Mouse (Mus musculus) stomach, postnatal 0 days (tissue): ENCODE data around the gene Arpc5. TPM values are rescaled to one million over a fixed set of nuclear protein-coding genes. Genes with fewer than 3 reads are reported as not detected.

Source experiments
- ATAC-seq: fragments of 200-750 bp; cut with Nextera tagmentation; 2 replicates; pipeline ENCODE4 v1.8.0; 2017; ENCODE audit not compliant: low FRiP score, low TSS enrichment
- DNase-seq: peaks from one replicate; pipeline ENCODE4 v3.0.0-alpha.2; 2016; ENCODE audit warnings: low spot score
- H3K27ac ChIP-seq: fragments of 300-500 bp; sonication (generic); replicated peaks from 2 replicates; pipeline ENCODE4 v1.5.1; 2014; ENCODE audit warnings: mild to moderate bottlenecking, control low read depth
- H3K27me3 ChIP-seq: fragments of 300-500 bp; sonication (generic); 2 replicates; pipeline ENCODE4 v1.6.1; 2014; ENCODE audit warnings: low read length; ENCODE audit not compliant: control insufficient read depth, insufficient read depth
- H3K36me3 ChIP-seq: fragments of 300-500 bp; sonication (generic); 2 replicates; pipeline ENCODE4 v1.6.1; 2014; ENCODE audit warnings: low read length, mixed read lengths; ENCODE audit not compliant: control insufficient read depth, insufficient read depth
- H3K4me1 ChIP-seq: fragments of 300-500 bp; sonication (generic); replicated peaks from 2 replicates; pipeline ENCODE4 v1.6.1; 2014; ENCODE audit warnings: antibody characterized with exemption; ENCODE audit not compliant: control insufficient read depth, insufficient read depth
- H3K4me2 ChIP-seq: fragments of 300-500 bp; sonication (generic); replicated peaks from 2 replicates; pipeline ENCODE4 v1.6.1; 2014; ENCODE audit warnings: low read depth, mild to moderate bottlenecking, control low read depth, moderate library complexity
- H3K4me3 ChIP-seq: fragments of 300-500 bp; sonication (generic); 2 replicates; pipeline ENCODE4 v1.5.1; 2014; ENCODE audit warnings: low read depth, low read length, control low read depth
- H3K9ac ChIP-seq: fragments of 300-500 bp; sonication (generic); 2 replicates; pipeline ENCODE4 v1.6.1; 2014; ENCODE audit warnings: mild to moderate bottlenecking, low read length, control low read depth, mixed read lengths
- H3K9me3 ChIP-seq: fragments of 300-500 bp; sonication (generic); 2 replicates; pipeline ENCODE4 v1.6.1; 2016; ENCODE audit warnings: low read length; ENCODE audit not compliant: control insufficient read depth
- CTCF ChIP-seq: IDR thresholded peaks from 2 replicates; pipeline ENCODE4 v1.5.1; 2016; ENCODE audit warnings: antibody characterized with exemption, low read depth, mild to moderate bottlenecking, moderate library complexity
- EP300 ChIP-seq: optimal IDR thresholded peaks from 2 replicates; pipeline ENCODE3; 2016; ENCODE audit warnings: antibody characterized with exemption
- WGBS: fragments of 180-500 bp; shearing (Covaris S2); extraction: QIAGEN DNeasy Blood & Tissue Kit; methylation state at CpG from one replicate; pipeline ENCODE4 v1.1.7; 2014; 5-methylcytosine and 5-hydroxymethylcytosine counted together
- polyA plus RNA-seq: library from polyadenylated mRNA; unstranded; fragments of >200 nt; fragmentation: Nextera tagmentation; extraction: Ambion mirVana; gene quantifications from 2 replicates; pipeline ENCODE4 v1.2.1, GENCODE M21; 2015

Arpc5 gene
- polyA plus RNA-seq, 1 experiment from 2014 or later = 355 TPM

- TF ChIP-seq EP300 = no peak
- no peak for TF ChIP-seq CTCF
- no peak overlapping the region for H3K27ac ChIP-seq
- H3K27me3 ChIP-seq = no peaks in the 10 kb centered on the region
- DNase-seq (no peak), ATAC-seq (no peak)
- H3K9me3 ChIP-seq = no peaks in the 10 kb centered on the region
- no peak overlapping the region for H3K4me2 ChIP-seq
- H3K9ac ChIP-seq = no peak overlapping the region
- H3K4me1 ChIP-seq = no peaks in the 10 kb centered on the region
- no peaks in the 10 kb centered on the region for H3K36me3 ChIP-seq
- no peak overlapping the region for H3K4me3 ChIP-seq
- 83% methylated on average over 7 of the region's 7 CpGs for WGBS
Observed at GRCm38 (mm10) chr1:152820911-152821695, 54.8 kb downstream of the Arpc5 start.

- DNase-seq = no peak
- no peak for ATAC-seq
- H3K4me3 ChIP-seq = no peak overlapping the region
- H3K9ac ChIP-seq = no peak overlapping the region
- H3K27me3 ChIP-seq = no peaks in the 10 kb centered on the region
- TF ChIP-seq EP300 = no peak
- TF ChIP-seq CTCF = no peak
- no peaks in the 10 kb centered on the region for H3K4me1 ChIP-seq
- no peak overlapping the region for H3K4me2 ChIP-seq
- no peak overlapping the region for H3K27ac ChIP-seq
- H3K36me3 ChIP-seq = no peaks in the 10 kb centered on the region
- H3K9me3 ChIP-seq = no peaks in the 10 kb centered on the region
- 84% methylated on average over 4 of the region's 4 CpGs for WGBS
Observed at GRCm38 (mm10) chr1:152821746-152822145, 55.4 kb downstream of the Arpc5 start.

- Histone ChIP-seq H3K9ac (no peak overlapping the region), H3K36me3 (no peaks in the 10 kb centered on the region), H3K27ac (no peak overlapping the region), H3K4me3 (no peak overlapping the region), H3K27me3 (no peaks in the 10 kb centered on the region), H3K9me3 (no peaks in the 10 kb centered on the region), H3K4me1 (no peaks in the 10 kb centered on the region), H3K4me2 (no peak overlapping the region)
- no peak for DNase-seq
- TF ChIP-seq EP300 (no peak), CTCF (no peak)
- whole genome bisulfite sequencing = 76% methylated on average over 9 of the region's 9 CpGs
- no peak for ATAC-seq
Observed at GRCm38 (mm10) chr1:152824206-152824605, 57.9 kb downstream of the Arpc5 start.

Other genes with a start within 250 kb of the Arpc5 start
- gene Apobec4, start 16.0 kb upstream of the Arpc5 start, polyA plus RNA-seq = not detected in 2 replicates
- 21.0 and 23.0 TPM in 2 replicates for gene Rgl1, start 191 bp upstream of the Arpc5 start, polyA plus RNA-seq
- 2.5 and 2.6 TPM in 2 replicates for gene Ncf2, start 33.7 kb downstream of the Arpc5 start, polyA plus RNA-seq
- gene Smg7, start 136.1 kb downstream of the Arpc5 start, polyA plus RNA-seq = 10.3 and 10.7 TPM in 2 replicates
- 1.2 and 1.3 TPM in 2 replicates for gene Nmnat2, start 188.5 kb downstream of the Arpc5 start, polyA plus RNA-seq